Mouse (Mus musculus) forebrain, embryonic 11.5 days (tissue): Measurements from ENCODE around the gene Galr2. TPM values are rescaled to one million over a fixed set of nuclear protein-coding genes. Genes with fewer than 3 reads are reported as not detected.

Source experiments
- ATAC-seq: fragments of 200-750 bp; cut with Nextera tagmentation; replicated peaks from 2 replicates; pipeline ENCODE4 v1.8.0; 2017; ENCODE audit warnings: moderate TSS enrichment; ENCODE audit not compliant: low FRiP score
- DNase-seq: peaks from one replicate; pipeline ENCODE4 v3.0.0-alpha.2; 2017; ENCODE audit warnings: low spot score
- H3K27ac ChIP-seq: fragments of 300-500 bp; sonication (generic); 2 replicates; pipeline ENCODE4 v1.5.1; 2014; ENCODE audit warnings: low read depth, low read length
- H3K27me3 ChIP-seq: fragments of 300-500 bp; sonication (generic); 2 replicates; pipeline ENCODE4 v1.6.1; 2014; ENCODE audit warnings: mild to moderate bottlenecking, low read length, mixed read lengths; ENCODE audit not compliant: control insufficient read depth, insufficient read depth
- H3K36me3 ChIP-seq: fragments of 300-500 bp; sonication (generic); 2 replicates; pipeline ENCODE4 v1.6.1; 2014; ENCODE audit warnings: mild to moderate bottlenecking, low read length, moderate library complexity, mixed read lengths; ENCODE audit not compliant: control insufficient read depth, insufficient read depth
- H3K4me1 ChIP-seq: fragments of 300-500 bp; sonication (generic); replicated peaks from 2 replicates; pipeline ENCODE4 v1.6.1; 2014; ENCODE audit warnings: low read length, mixed read lengths; ENCODE audit not compliant: control insufficient read depth, insufficient read depth
- H3K4me2 ChIP-seq: fragments of 300-500 bp; sonication (generic); 2 replicates; pipeline ENCODE4 v1.6.1; 2014; ENCODE audit warnings: low read depth, mild to moderate bottlenecking, low read length, moderate library complexity, mixed read lengths; ENCODE audit not compliant: severe bottlenecking
- H3K4me3 ChIP-seq: fragments of 300-500 bp; sonication (generic); 2 replicates; pipeline ENCODE4 v1.5.1; 2014; ENCODE audit warnings: low read depth, low read length
- H3K9ac ChIP-seq: fragments of 300-500 bp; sonication (generic); 2 replicates; pipeline ENCODE4 v1.6.1; 2014; ENCODE audit warnings: low read length
- H3K9me3 ChIP-seq: fragments of 300-500 bp; sonication (generic); 2 replicates; pipeline ENCODE4 v1.6.1; 2016; ENCODE audit warnings: low read length, mixed read lengths; ENCODE audit not compliant: control insufficient read depth
- WGBS: fragments of 180-500 bp; shearing (Covaris S2); extraction: QIAGEN DNeasy Blood & Tissue Kit; methylation state at CpG from one replicate; pipeline ENCODE4 v1.1.7; 2014; 5-methylcytosine and 5-hydroxymethylcytosine counted together
- polyA plus RNA-seq: library from polyadenylated mRNA; unstranded; fragments of >200 nt; fragmentation: Nextera tagmentation; extraction: Ambion mirVana; gene quantifications from 2 replicates; pipeline ENCODE4 v1.2.1, GENCODE M21; 2014

The Galr2 gene
- polyA plus RNA-seq, 1 experiment from 2014 or later, result not detected

- ATAC-seq (no peak), DNase-seq (no peak)
- Histone ChIP-seq H3K27ac (no peak overlapping the region), H3K4me3 (no peak overlapping the region), H3K9ac (no peak overlapping the region), H3K27me3 (no peaks in the 10 kb centered on the region), H3K4me1 (no peaks in the 10 kb centered on the region), H3K9me3 (no peaks in the 10 kb centered on the region), H3K4me2 (no peak overlapping the region), H3K36me3 (peaks cover 11% of the 10 kb centered on the region)
- 84% methylated on average over 14 of the region's 14 CpGs for WGBS
Observed at GRCm38 (mm10) chr11:116247502-116248222, 33.1 kb upstream of the Galr2 start.

GRCm38 (mm10) chr11:116250898-116251297 lies 29.8 kb upstream of the Galr2 start:
- H3K9me3 ChIP-seq, result no peaks in the 10 kb centered on the region
- H3K4me3 ChIP-seq, result no peak overlapping the region
- H3K36me3 ChIP-seq, result peaks cover 11% of the 10 kb centered on the region
- ATAC-seq, result no peak
- H3K9ac ChIP-seq, result no peak overlapping the region
- DNase-seq, result no peak
- no peak overlapping the region for H3K27ac ChIP-seq
- H3K4me1 ChIP-seq, result no peaks in the 10 kb centered on the region
- no peak overlapping the region for H3K4me2 ChIP-seq
- H3K27me3 ChIP-seq, result no peaks in the 10 kb centered on the region
- WGBS, result 91% methylated on average over 8 of the region's 8 CpGs

GRCm38 (mm10) chr11:116253076-116253600 lies 27.6 kb upstream of the Galr2 start:
- Histone ChIP-seq H3K36me3 (peaks cover 8% of the 10 kb centered on the region), H3K4me1 (no peaks in the 10 kb centered on the region), H3K27ac (no peak overlapping the region), H3K27me3 (no peaks in the 10 kb centered on the region), H3K4me2 (no peak overlapping the region), H3K9ac (no peak overlapping the region), H3K9me3 (no peaks in the 10 kb centered on the region), H3K4me3 (no peak overlapping the region)
- DNase-seq (no peak), ATAC-seq (no peak)
- WGBS, result 88% methylated on average over 3 of the region's 3 CpGs

- no peak overlapping the region for H3K4me3 ChIP-seq
- DNase-seq, result no peak
- H3K4me2 ChIP-seq, result no peak overlapping the region
- H3K27ac ChIP-seq, result no peak overlapping the region
- ATAC-seq, result no peak
- no peaks in the 10 kb centered on the region for H3K4me1 ChIP-seq
- H3K27me3 ChIP-seq, result no peaks in the 10 kb centered on the region
- WGBS, result 95% methylated on average over 9 of the region's 9 CpGs
- peaks cover 7% of the 10 kb centered on the region for H3K36me3 ChIP-seq
- no peak overlapping the region for H3K9ac ChIP-seq
- H3K9me3 ChIP-seq, result no peaks in the 10 kb centered on the region
Observed at GRCm38 (mm10) chr11:116254627-116255026, 26.1 kb upstream of the Galr2 start.

GRCm38 (mm10) chr11:116255090-116255981 lies 25.4 kb upstream of the Galr2 start:
- DNase-seq (no peak), ATAC-seq (no peak)
- H3K9ac ChIP-seq, result no peak overlapping the region
- no peak overlapping the region for H3K4me2 ChIP-seq
- peaks cover 10% of the 10 kb centered on the region for H3K36me3 ChIP-seq
- H3K27me3 ChIP-seq, result no peaks in the 10 kb centered on the region
- H3K4me1 ChIP-seq, result no peaks in the 10 kb centered on the region
- H3K27ac ChIP-seq, result no peak overlapping the region
- H3K9me3 ChIP-seq, result no peaks in the 10 kb centered on the region
- no peak overlapping the region for H3K4me3 ChIP-seq
- 90% methylated on average over 22 of the region's 22 CpGs for WGBS

- Histone ChIP-seq H3K36me3 (peaks cover 14% of the 10 kb centered on the region), H3K9ac (no peak overlapping the region), H3K27ac (no peak overlapping the region), H3K4me1 (no peaks in the 10 kb centered on the region), H3K4me3 (no peak overlapping the region), H3K4me2 (no peak overlapping the region), H3K9me3 (no peaks in the 10 kb centered on the region), H3K27me3 (no peaks in the 10 kb centered on the region)
- ATAC-seq (no peak), DNase-seq (no peak)
- WGBS, result 93% methylated on average over 9 of the region's 9 CpGs
Observed at GRCm38 (mm10) chr11:116255982-116256675, 24.6 kb upstream of the Galr2 start.

GRCm38 (mm10) chr11:116259461-116259860 lies 21.3 kb upstream of the Galr2 start:
- no peak overlapping the region for H3K4me3 ChIP-seq
- H3K9ac ChIP-seq, result no peak overlapping the region
- H3K9me3 ChIP-seq, result no peaks in the 10 kb centered on the region
- H3K4me1 ChIP-seq, result no peaks in the 10 kb centered on the region
- no peak overlapping the region for H3K27ac ChIP-seq
- DNase-seq (no peak), ATAC-seq (no peak)
- 95% methylated on average over 8 of the region's 8 CpGs for WGBS
- H3K27me3 ChIP-seq, result no peaks in the 10 kb centered on the region
- H3K4me2 ChIP-seq, result no peak overlapping the region
- peaks cover 21% of the 10 kb centered on the region for H3K36me3 ChIP-seq

- H3K9me3 ChIP-seq, result no peaks in the 10 kb centered on the region
- WGBS, result 90% methylated on average over 7 of the region's 7 CpGs
- peaks cover 21% of the 10 kb centered on the region for H3K36me3 ChIP-seq
- DNase-seq (no peak), ATAC-seq (no peak)
- H3K27me3 ChIP-seq, result no peaks in the 10 kb centered on the region
- H3K4me3 ChIP-seq, result no peak overlapping the region
- H3K27ac ChIP-seq, result no peak overlapping the region
- H3K4me2 ChIP-seq, result no peak overlapping the region
- H3K9ac ChIP-seq, result no peak overlapping the region
- no peaks in the 10 kb centered on the region for H3K4me1 ChIP-seq
Observed at GRCm38 (mm10) chr11:116260259-116260658, 20.5 kb upstream of the Galr2 start.
